Mouse (Mus musculus) gastrocnemius, adult 2 months (tissue): Measurements from ENCODE around the gene Itga10. TPM values are rescaled to one million over a fixed set of nuclear protein-coding genes. Genes with fewer than 3 reads are reported as not detected.

Experiments used
- DNase-seq: peaks from one replicate; pipeline ENCODE4 v3.0.0; 2022
- H3K27ac ChIP-seq: fragments of 200-600 bp; 2 replicates; pipeline ENCODE4 v1.8.1; 2022; ENCODE audit warnings: mild to moderate bottlenecking
- H3K4me3 ChIP-seq: fragments of 200-600 bp; 2 replicates; pipeline ENCODE4 v1.8.1; 2022; ENCODE audit warnings: mild to moderate bottlenecking, moderate library complexity
- CTCF ChIP-seq: fragments of 200-600 bp; IDR thresholded peaks from 2 replicates; pipeline ENCODE4 v1.8.1; 2022; ENCODE audit warnings: antibody characterized with exemption, mild to moderate bottlenecking, moderate library complexity
- intact Hi-C: fragments of 180-260 bp; cut with DNase I; formaldehyde crosslinking; loops from one replicate; pipeline ENCODE4 v1.15.1; 2025
- long read RNA-seq, 2 experiments: library from polyadenylated mRNA; stranded (forward); transcript quantifications; one replicate each; pipeline ENCODE4 v2.0.0; 2021
- total RNA-seq, 2 experiments: library from RNA; stranded (reverse); gene quantifications; 2 replicates each; pipeline ENCODE4 v1.2.3; 2021

The Itga10 gene
- total RNA-seq, result 1 to 10 TPM in 1 of 2 experiments, under 1 TPM in 1; 0.74 to 1.4 TPM
- long read RNA-seq, experiment 1, result 0 reads
- long read RNA-seq, experiment 2, partial matches to known transcripts, result 0 of 1 reads
- long read RNA-seq, experiment 2, other reads (novel, unspliced or antisense), result 1 of 1 reads

- DNase-seq, result peak; percentile 45
Measured at GRCm38 (mm10) chr3:96645018-96645649, at the start of gene Itga10. Gene Itga10, plus strand, starts transcription at chr3:96645584.

DNA sequence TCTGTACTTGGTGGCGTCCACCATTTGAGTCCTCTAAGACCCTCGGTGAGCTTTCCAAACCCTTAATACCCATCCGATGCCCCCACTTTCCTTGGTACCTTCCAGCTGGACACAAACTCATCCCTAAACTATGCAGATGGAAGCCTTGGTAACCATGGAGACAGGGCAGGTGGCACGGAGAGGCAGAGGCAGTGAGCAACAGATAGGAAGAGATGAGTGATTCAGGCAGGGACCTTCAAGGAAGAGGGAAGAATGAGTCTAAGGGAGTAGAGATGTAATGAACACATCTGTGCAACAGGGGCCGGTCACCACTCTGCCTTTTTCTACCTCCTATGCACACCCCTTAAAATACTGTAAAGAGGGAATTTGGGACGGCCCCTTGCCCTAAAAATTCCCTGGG, 49.7 kb upstream of the Itga10 start:
- Histone ChIP-seq H3K27ac (peak overlapping the region; percentile 87), H3K4me3 (peak overlapping the region; percentile 75)
- DNase-seq, result no peak
- no peak for TF ChIP-seq CTCF
- intact Hi-C loops, result loop anchor here (5.0 kb wide), 1 partner anchor 48 kb away; no protein-coding TSS in a partner anchor

More at GRCm38 (mm10) chr3:96645018-96645649, at the start of gene Itga10:
- peak within 1 kb of the TSS; percentile 32; the same call in 1 of the 2 replicates for H3K27ac ChIP-seq
- peak; percentile 72 for TF ChIP-seq CTCF
- intact Hi-C loops, result no loop called here
- peak within 1 kb of the TSS; percentile 50 for H3K4me3 ChIP-seq

DNA sequence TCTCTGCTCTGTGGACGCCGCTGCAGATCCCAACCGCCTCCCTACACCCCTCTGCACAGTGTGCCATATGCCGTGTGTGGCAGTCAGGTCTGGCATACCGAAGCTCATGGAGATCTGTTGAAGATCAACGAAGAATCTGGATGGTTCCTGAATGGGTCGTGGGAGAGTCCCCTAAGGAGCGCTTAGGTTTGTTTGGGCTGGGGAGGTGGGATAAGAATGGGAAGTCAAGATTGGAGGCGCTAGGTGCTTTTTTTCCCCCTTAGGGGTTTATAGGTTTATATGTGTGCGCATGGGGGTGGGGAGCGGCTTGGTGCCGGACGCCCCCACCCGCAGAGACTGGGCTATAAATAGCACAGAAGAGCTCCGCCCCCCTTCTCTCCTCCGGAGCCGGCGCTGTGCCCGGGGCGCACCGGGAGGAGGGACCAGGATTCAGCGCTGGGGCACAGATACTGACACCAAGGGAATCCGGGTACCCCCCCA, 49.1 kb upstream of the Itga10 start, which contains the start of gene Ankrd34a:
Ankrd34a (plus strand) TSS at position 409 of the 480 bp plus-strand sequence.
- no peak for TF ChIP-seq CTCF
- intact Hi-C loops, result loop anchor here (5.0 kb wide), 1 partner anchor 49 kb away; no protein-coding TSS in a partner anchor
- peak within 1 kb of the TSS; percentile 87 for H3K27ac ChIP-seq

GRCm38 (mm10) chr3:96596855-96597254, 48.5 kb upstream of the Itga10 start:
- no peak for TF ChIP-seq CTCF
- intact Hi-C loops, result loop anchor here (5.0 kb wide), 1 partner anchor 50 kb away; no protein-coding TSS in a partner anchor
- no peak for DNase-seq
- peak overlapping the region; percentile 75 for H3K4me3 ChIP-seq
- peak overlapping the region; percentile 87 for H3K27ac ChIP-seq

More for the DNA sequence above, 49.1 kb upstream of the Itga10 start, which contains the start of gene Ankrd34a:
- peak; percentile 80 for DNase-seq
- peak within 1 kb of the TSS; percentile 75 for H3K4me3 ChIP-seq

DNA sequence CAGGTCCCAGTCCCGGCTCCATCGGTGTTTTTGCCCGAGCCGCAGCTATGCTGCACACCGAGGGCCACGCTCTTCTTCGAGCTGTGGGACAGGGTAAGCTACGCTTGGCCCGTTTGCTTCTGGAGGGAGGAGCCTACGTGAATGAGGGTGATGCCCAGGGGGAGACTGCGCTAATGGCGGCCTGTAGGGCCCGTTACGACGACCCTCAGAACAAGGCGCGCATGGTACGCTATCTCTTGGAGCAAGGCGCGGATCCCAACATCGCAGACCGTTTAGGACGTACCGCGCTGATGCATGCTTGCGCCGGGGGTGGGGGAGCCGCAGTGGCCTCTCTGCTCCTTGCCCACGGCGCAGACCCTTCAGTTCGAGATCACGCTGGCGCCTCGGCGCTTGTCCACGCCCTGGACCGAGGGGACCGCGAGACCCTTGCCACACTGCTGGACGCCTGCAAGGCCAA, 47.9 kb upstream of the Itga10 start:
- TF ChIP-seq CTCF, result no peak
- DNase-seq, result no peak
- intact Hi-C loops, result loop anchor here (5.0 kb wide), 1 partner anchor 50 kb away; no protein-coding TSS in a partner anchor
- peak overlapping the region; percentile 75 for H3K4me3 ChIP-seq
- peak overlapping the region; percentile 84 for H3K27ac ChIP-seq

GRCm38 (mm10) chr3:96598156-96599068, 47.0 kb upstream of the Itga10 start:
- H3K27ac ChIP-seq, result peak overlapping the region; percentile 84
- intact Hi-C loops, result loop anchor here (5.0 kb wide), 1 partner anchor 51 kb away; no protein-coding TSS in a partner anchor
- peak overlapping the region; percentile 75 for H3K4me3 ChIP-seq
- DNase-seq, result peak; percentile 85
- no peak for TF ChIP-seq CTCF

GRCm38 (mm10) chr3:96599069-96599393, 46.4 kb upstream of the Itga10 start:
- no peak for DNase-seq
- no peak overlapping the region for H3K27ac ChIP-seq
- TF ChIP-seq CTCF, result no peak
- intact Hi-C loops, result loop anchor here (5.0 kb wide), 1 partner anchor 52 kb away; no protein-coding TSS in a partner anchor
- no peak overlapping the region for H3K4me3 ChIP-seq

DNA sequence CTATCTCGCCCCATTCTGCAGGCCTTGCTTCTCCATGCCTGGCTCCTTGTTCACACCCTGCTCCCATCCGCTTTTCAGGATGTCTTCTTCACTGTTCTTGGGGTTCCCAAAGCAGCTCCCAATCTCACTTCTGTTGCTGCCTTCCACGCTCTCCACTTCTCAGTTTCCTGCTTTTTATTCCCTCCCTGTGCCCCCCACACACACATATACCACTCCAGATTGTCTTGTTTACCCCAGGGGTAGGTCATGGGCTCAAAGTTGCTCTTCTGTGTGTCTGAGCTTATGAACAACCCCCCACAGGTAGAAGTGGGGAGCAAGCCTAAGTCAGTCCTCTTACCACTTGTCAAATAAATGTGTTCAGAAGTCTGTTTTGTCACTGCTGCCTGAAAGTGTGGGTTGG, 46.0 kb upstream of the Itga10 start:
- intact Hi-C loops, result loop anchor here (5.0 kb wide), 1 partner anchor 52 kb away; no protein-coding TSS in a partner anchor
- TF ChIP-seq CTCF, result no peak
- Histone ChIP-seq H3K4me3 (no peak overlapping the region), H3K27ac (no peak overlapping the region)
- no peak for DNase-seq

DNA sequence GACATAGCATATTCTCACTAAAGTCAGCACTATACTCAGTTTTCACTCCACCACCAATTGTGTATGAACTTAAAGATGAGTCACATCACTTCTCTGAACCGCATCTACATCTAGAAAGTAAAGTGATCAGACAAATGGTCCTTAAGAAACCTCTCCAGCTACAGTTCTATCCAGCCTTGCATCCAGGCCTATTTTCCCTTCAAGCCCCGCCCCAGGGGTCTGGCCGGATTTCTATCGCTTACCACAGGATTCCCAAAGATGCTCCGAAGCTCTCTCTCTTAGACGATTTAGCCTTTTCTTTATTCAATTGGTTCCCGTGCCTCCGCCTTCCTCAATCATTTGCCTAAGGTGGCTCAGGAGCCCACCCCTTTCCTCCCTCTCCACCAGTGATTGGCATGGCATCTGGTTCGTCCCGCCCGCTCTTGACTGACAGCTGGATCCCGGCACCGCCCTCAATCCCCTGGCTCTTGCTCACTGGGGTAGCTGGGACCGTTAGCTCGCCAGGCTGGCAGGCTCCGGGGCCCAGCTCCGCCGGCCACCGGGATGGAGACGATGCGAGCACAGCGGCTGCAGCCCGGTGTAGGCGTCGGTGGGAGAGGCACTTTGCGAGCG, 44.6 kb upstream of the Itga10 start, which contains the start of gene Lix1l:
Lix1l (plus strand) TSS at position 511 of the 612 bp plus-strand sequence.
- no peak for TF ChIP-seq CTCF
- Histone ChIP-seq H3K27ac (peak within 1 kb of the TSS; percentile 89), H3K4me3 (peak within 1 kb of the TSS; percentile 90)
- intact Hi-C loops, result loop anchor here (2.0 kb wide), 1 partner anchor 28 kb away; the partner anchor contains the start of gene Rbm8a
- DNase-seq, result peak; percentile 96

GRCm38 (mm10) chr3:96601251-96601787, 44.1 kb upstream of the Itga10 start:
- intact Hi-C loops, result loop anchor here (2.0 kb wide), 1 partner anchor 27 kb away; the partner anchor contains the start of gene Rbm8a
- Histone ChIP-seq H3K4me3 (peak overlapping the region; percentile 90), H3K27ac (peak overlapping the region; percentile 89)
- DNase-seq, result peak; percentile 82
- no peak for TF ChIP-seq CTCF
